Mouse (Mus musculus) frontal cortex, postnatal 10 days (tissue): ENCODE measurements at regions not wholly inside any gene's neighbourhood (a gene's known extent, or its start where the extent isn't known, plus 50 kb on each side); places are given as distances from the start of the nearest gene placed in this dataset.

Source experiments
- DNase-seq, 2 experiments: peaks; one replicate each; pipeline ENCODE4 v3.0.0; 2022; ENCODE audit warnings: low spot score in 2 of 2, mixed read lengths in 1 of 2

DNA sequence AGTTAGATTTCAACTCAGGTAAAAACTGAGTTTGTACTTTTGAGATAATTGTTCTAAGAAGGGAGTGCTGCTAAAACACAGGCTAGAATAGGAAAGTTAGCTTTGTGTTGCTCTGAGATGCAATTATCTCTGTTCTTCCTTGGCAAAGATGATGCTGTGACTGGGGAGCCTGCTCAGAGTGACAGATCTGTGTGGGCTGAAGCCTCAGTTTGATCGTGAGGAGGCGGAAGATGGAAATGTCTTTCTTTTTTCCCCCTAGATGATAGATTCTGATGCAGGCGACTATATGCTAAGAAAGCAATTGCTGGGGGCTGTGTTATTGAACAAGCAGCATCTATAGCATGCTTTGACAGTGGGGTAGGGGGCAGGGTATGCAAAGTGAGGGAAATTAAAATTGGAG is 156.7 kb upstream of the Cypt15 start:
- peak; percentile 6 for DNase-seq

DNA sequence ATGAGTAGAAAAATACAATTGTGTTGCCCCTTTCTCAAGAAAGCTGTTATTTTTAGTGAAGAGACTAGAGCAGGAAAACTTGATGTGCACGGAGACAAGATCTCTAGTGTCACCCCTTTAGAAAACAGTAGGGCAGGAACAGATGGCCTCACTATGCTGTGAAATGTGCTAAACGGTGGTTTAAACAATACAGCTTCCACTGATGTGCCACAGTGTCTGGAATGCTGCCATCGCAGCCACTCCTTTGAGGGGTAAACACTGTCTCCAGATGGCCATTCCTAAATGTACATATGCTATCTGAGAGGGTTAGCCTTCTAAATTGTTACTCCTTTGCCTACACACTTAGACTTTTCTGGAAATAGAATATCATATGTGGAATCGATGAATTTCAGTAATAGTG is 116.4 kb upstream of the Cypt15 start:
- DNase-seq: no peak

- peak in 1 of 2 experiments; percentile 4 for DNase-seq
These were observed 95.8 kb upstream of the Cypt15 start for GRCm38 (mm10) chrX:39250148-39250725.
